Comparison of ENCODE assay signal across 9 mouse cellular contexts in genomic region chr5:136061567-136061966, GRCm38 (mm10). TPM values are rescaled to one million over a fixed set of nuclear protein-coding genes. Genes with fewer than 3 reads are reported as not detected.
A peak's percentile ranks its signal among the peaks of the same experiment; 100 is the strongest.
DNase-seq lines count a peak whose midpoint lies in the region; ATAC-seq and TF ChIP-seq lines count a peak whose summit lies in the region.
"Had no signal": no experiment of that assay in that cellular context is flagged by ENCODE, and none has a peak within 500 bp of the region (broad histone marks: within the 10 kb centered on the region; RNA-seq: fewer than 3 reads in every experiment).

No protein-coding gene starts in this region.

- intact Hi-C loops in heart, postnatal 36 days (cut with DNase I), result loop anchor here (1.0 to 5.0 kb wide), 5 partner anchors 15 to 185 kb away; no protein-coding TSS in a partner anchor

- TF ChIP-seq POLR2A in small intestine, adult 2 months (IDR thresholded peaks at IDR 0.05; ENCODE audit: low read depth, low read length), result 0 out of 2 replicates have a peak, but pooled peaks have one; percentile 22

- H3K4me1 ChIP-seq in megakaryocyte, embryonic 14.5 days, result peaks cover 9% of the 10 kb centered on the region; the same call in 1 of the 2 replicates
- H3K4me1 ChIP-seq in small intestine, adult 2 months (ENCODE audit: control insufficient read depth, insufficient read depth, insufficient read length, low read length), result no peaks in the 10 kb centered on the region; the same call in 1 of the 2 replicates
- H3K4me1 ChIP-seq: limb, embryonic 12.5 days had no signal

- H3K9me3 ChIP-seq in megakaryocyte, embryonic 14.5 days, result peaks cover 10% of the 10 kb centered on the region

- peak; percentile 80 for TF ChIP-seq CTCF in small intestine, adult 2 months (IDR thresholded peaks at IDR 0.05; ENCODE audit: extremely low read depth, insufficient read length, insufficient replicate concordance, low read depth, low read length)

- peaks cover 54% of the 10 kb centered on the region for H3K27me3 ChIP-seq in megakaryocyte, embryonic 14.5 days (replicated peaks)
- no peaks in the 10 kb centered on the region for H3K27me3 ChIP-seq in small intestine, adult 2 months (ENCODE audit: control insufficient read depth, insufficient read depth, low read length)

- ATAC-seq in activated CD4-positive, CD25-positive, alpha-beta regulatory T cell, adult 4 months, result no peak

- no peak overlapping the region for H3K27ac ChIP-seq in small intestine, adult 2 months (ENCODE audit: insufficient read depth, low read depth, low read length)
- H3K27ac ChIP-seq: limb, embryonic 12.5 days had no signal

- whole genome bisulfite sequencing in small intestine, adult 2 months, result 16% methylated on average over 12 of the region's 12 CpGs

- H3K36me3 ChIP-seq in megakaryocyte, embryonic 14.5 days (replicated peaks; ENCODE audit: low read length), result no peaks in the 10 kb centered on the region
- no peaks in the 10 kb centered on the region for H3K36me3 ChIP-seq in small intestine, adult 2 months (ENCODE audit: control insufficient read depth, insufficient read depth, low read length)
- H3K36me3 ChIP-seq: limb, embryonic 12.5 days had no signal

- peak; percentile 86 for DNase-seq in ES-CJ7 (ENCODE audit: low read depth, low spot score)
- DNase-seq in adrenal gland, adult 2 months, result peak; percentile 73
- peak; percentile 83 for DNase-seq in embryo, embryonic 11 days
- peak; percentile 80 to 88 for DNase-seq in heart, postnatal 36 days
- peak; percentile 77 to 80 for DNase-seq in layer of hippocampus, postnatal 14 days (ENCODE audit: low spot score in 2 of 2)

- peak overlapping the region; percentile 40 for H3K4me3 ChIP-seq in megakaryocyte, embryonic 14.5 days (replicated peaks)
- no peak overlapping the region for H3K4me3 ChIP-seq in small intestine, adult 2 months (ENCODE audit: low read depth, low read length)
- H3K4me3 ChIP-seq: limb, embryonic 12.5 days had no signal

RNA-seq across cellular contexts. Expression of gene Upk3bl, which starts 7.3 kb away (rescaled TPM):
- total RNA-seq in adrenal gland, adult 2 months (2021), result under 1 TPM in 1 of 2 experiments, not detected in 1; 0.35 TPM
- polyA plus RNA-seq in adrenal gland, adult 2 months (2012; rRNA removed), result 0.30 TPM in 1 of 2 replicates, not detected in the other
- not detected for total RNA-seq in heart, postnatal 36 days (2021)
- total RNA-seq in layer of hippocampus, postnatal 14 days (2021), result not detected
- not detected in 2 replicates for polyA plus RNA-seq in megakaryocyte, embryonic 14.5 days (2012; ENCODE audit: insufficient read depth, low replicate concordance)
- polyA plus RNA-seq in small intestine, adult 2 months (2012; rRNA removed), result 0.76 and 1.7 TPM in 2 replicates
- polyA plus RNA-seq in activated CD4-positive, CD25-positive, alpha-beta regulatory T cell, adult 4 months (2017; shearing (Covaris generic)), result not detected

RNA-seq across cellular contexts. Expression of gene Rasa4, which starts 22.1 kb away (rescaled TPM):
- 10 to 100 TPM; 10.5 to 14.7 TPM for total RNA-seq in adrenal gland, adult 2 months (2021)
- 29.5 and 34.4 TPM in 2 replicates for polyA plus RNA-seq in adrenal gland, adult 2 months (2012; rRNA removed)
- total RNA-seq in heart, postnatal 36 days (2021), result 1 to 10 TPM; 6.4 to 9.2 TPM
- 1 to 10 TPM; 4.3 to 4.4 TPM for total RNA-seq in layer of hippocampus, postnatal 14 days (2021)
- polyA plus RNA-seq in megakaryocyte, embryonic 14.5 days (2012; ENCODE audit: insufficient read depth, low replicate concordance), result 4.4 and 18.1 TPM in 2 replicates
- 16.5 and 42.8 TPM in 2 replicates for polyA plus RNA-seq in small intestine, adult 2 months (2012; rRNA removed)
- 1 to 10 TPM; 1.8 to 2.2 TPM for polyA plus RNA-seq in activated CD4-positive, CD25-positive, alpha-beta regulatory T cell, adult 4 months (2017; shearing (Covaris generic))

RNA-seq across cellular contexts. Expression of gene Upk3b, which starts 23.3 kb away (rescaled TPM):
- 10 to 100 TPM in 1 of 2 experiments, 1 to 10 TPM in 1; 8.8 to 10.8 TPM for total RNA-seq in adrenal gland, adult 2 months (2021)
- polyA plus RNA-seq in adrenal gland, adult 2 months (2012; rRNA removed), result 8.5 and 8.9 TPM in 2 replicates
- 10 to 100 TPM; 17.9 to 28.6 TPM for total RNA-seq in heart, postnatal 36 days (2021)
- not detected for total RNA-seq in layer of hippocampus, postnatal 14 days (2021)
- 0.06 TPM in 1 of 2 replicates, not detected in the other for polyA plus RNA-seq in megakaryocyte, embryonic 14.5 days (2012; ENCODE audit: insufficient read depth, low replicate concordance)
- 1.4 and 3.7 TPM in 2 replicates for polyA plus RNA-seq in small intestine, adult 2 months (2012; rRNA removed)
- polyA plus RNA-seq in activated CD4-positive, CD25-positive, alpha-beta regulatory T cell, adult 4 months (2017; shearing (Covaris generic)), result not detected

RNA-seq across cellular contexts. Expression of gene Polr2j, which starts 54.9 kb away (rescaled TPM):
- 10 to 100 TPM; 88.6 to 94.3 TPM for total RNA-seq in adrenal gland, adult 2 months (2021)
- polyA plus RNA-seq in adrenal gland, adult 2 months (2012; rRNA removed), result 22.3 and 34.0 TPM in 2 replicates
- 10 to 100 TPM; 74.0 to 76.8 TPM for total RNA-seq in heart, postnatal 36 days (2021)
- total RNA-seq in layer of hippocampus, postnatal 14 days (2021), result 10 to 100 TPM; 73.6 to 82.2 TPM
- 14.7 and 91.2 TPM in 2 replicates for polyA plus RNA-seq in megakaryocyte, embryonic 14.5 days (2012; ENCODE audit: insufficient read depth, low replicate concordance)
- polyA plus RNA-seq in small intestine, adult 2 months (2012; rRNA removed), result 29.3 and 48.4 TPM in 2 replicates
- polyA plus RNA-seq in activated CD4-positive, CD25-positive, alpha-beta regulatory T cell, adult 4 months (2017; shearing (Covaris generic)), result 100 to 1,000 TPM; 124 to 138 TPM
